Mouse (Mus musculus) megakaryocyte, embryonic 14.5 days (primary cell): ENCODE data around the gene Rab4a.

Experiments used
- FLI1 ChIP-seq: IDR thresholded peaks from 2 replicates; pipeline ENCODE4 v1.6.1; 2012; ENCODE audit warnings: low read length, inconsistent platforms, mixed read lengths
- GATA1 ChIP-seq: IDR thresholded peaks from 3 replicates; pipeline ENCODE4 v1.6.1; 2012; ENCODE audit warnings: mixed read lengths, low read length, inconsistent platforms, borderline replicate concordance

- no peak for TF ChIP-seq GATA1
- no peak for TF ChIP-seq FLI1
Measured at GRCm38 (mm10) chr8:123849352-123849751, 43.6 kb downstream of the Rab4a start.
